In the genomic region with DNA sequence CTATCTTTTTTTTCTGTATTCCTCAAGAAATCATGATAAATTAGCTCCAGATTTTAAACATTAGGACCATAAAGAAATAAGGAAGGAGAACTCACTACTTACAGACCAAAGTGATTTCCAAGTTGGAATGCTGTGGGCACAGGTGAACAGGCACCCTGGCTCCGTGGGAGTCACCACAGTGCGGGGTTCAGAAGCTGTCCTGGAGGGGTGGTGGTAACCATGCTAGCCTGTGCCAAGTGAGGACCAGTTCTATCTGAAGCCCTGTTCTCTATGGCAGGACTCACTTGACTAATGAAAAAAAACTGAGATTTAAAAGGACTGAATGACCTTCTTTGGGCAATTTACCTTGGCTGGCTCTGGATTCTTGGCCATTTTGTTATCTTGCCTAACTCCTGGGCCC, we compare ENCODE assay signal across 21 mouse cellular contexts. TPM values are rescaled to one million over a fixed set of nuclear protein-coding genes. Genes with fewer than 3 reads are reported as not detected.
DNase-seq lines count a peak whose midpoint lies in the region; ATAC-seq lines count a peak whose summit lies in the region.
"Had no signal": no experiment of that assay in that cellular context is flagged by ENCODE, and none has a peak within 500 bp of the region (broad histone marks: within the 10 kb centered on the region; RNA-seq: fewer than 3 reads in every experiment).

No protein-coding gene starts in this region.

- no peak overlapping the region for H3K9ac ChIP-seq in hindbrain, embryonic 11.5 days (ENCODE audit: low read depth, low read length)
- H3K9ac ChIP-seq: embryonic facial prominence, embryonic 13.5 days; hindbrain, embryonic 12.5 days; kidney, embryonic 15.5 days; limb, embryonic 15.5 days; midbrain, embryonic 12.5 days; neural tube, embryonic 15.5 days; stomach, embryonic 15.5 days had no signal

- H3K9me3 ChIP-seq in hindbrain, embryonic 10.5 days, result no peaks in the 10 kb centered on the region
- H3K9me3 ChIP-seq in hindbrain, embryonic 11.5 days (ENCODE audit: control insufficient read depth, low read length), result no peaks in the 10 kb centered on the region
- H3K9me3 ChIP-seq: embryonic facial prominence, embryonic 13.5 days; hindbrain, embryonic 12.5 days; kidney, embryonic 15.5 days; limb, embryonic 15.5 days; midbrain, embryonic 12.5 days; neural tube, embryonic 15.5 days; stomach, embryonic 15.5 days had no signal

- ATAC-seq in hindbrain, embryonic 11.5 days (ENCODE audit: low FRiP score), result no peak
- ATAC-seq in monocyte, adult 5-6 weeks (replicated peaks; ENCODE audit: insufficient number of reproducible peaks, low FRiP score, low TSS enrichment, poor library complexity, severe bottlenecking), result no peak
- ATAC-seq: inflammation-experienced regulatory T-cells, adult 6 months had no signal

- WGBS in hindbrain, embryonic 10.5 days, result 88% methylated on average over 2 of the region's 2 CpGs
- 90% methylated on average over 2 of the region's 2 CpGs for WGBS in hindbrain, embryonic 11.5 days

- no peak overlapping the region for H3K4me2 ChIP-seq in hindbrain, embryonic 11.5 days (replicated peaks; ENCODE audit: low read depth, low read length)
- H3K4me2 ChIP-seq: embryonic facial prominence, embryonic 13.5 days; hindbrain, embryonic 12.5 days; kidney, embryonic 15.5 days; limb, embryonic 15.5 days; midbrain, embryonic 12.5 days; neural tube, embryonic 15.5 days; stomach, embryonic 15.5 days had no signal

- DNase-seq in hindbrain, embryonic 10.5 days (ENCODE audit: low spot score), result peak; percentile 1
- no peak for DNase-seq in hindbrain, embryonic 11.5 days (ENCODE audit: low spot score)
- DNase-seq in right cerebral cortex, adult 2 months (ENCODE audit: low spot score in 2 of 2), result peak; percentile 1 to 2
- DNase-seq in right cerebral cortex, postnatal 14 days, result no peak
- peak; percentile 7 to 36 for DNase-seq in cerebellum, adult 18-20 months
- DNase-seq in cerebellum, postnatal 25 days, result peak; percentile 22 to 49
- DNase-seq: adrenal gland, postnatal 14 days; B cell, adult 2 months; gastrocnemius, postnatal 10 days; lung, adult 18-20 months had no signal

- H3K4me3 ChIP-seq in hindbrain, embryonic 10.5 days, result no peak overlapping the region
- no peak overlapping the region for H3K4me3 ChIP-seq in hindbrain, embryonic 11.5 days (ENCODE audit: low read depth, low read length)
- H3K4me3 ChIP-seq: embryonic facial prominence, embryonic 13.5 days; heart, adult 2 months; hindbrain, embryonic 12.5 days; kidney, embryonic 15.5 days; limb, embryonic 15.5 days; midbrain, embryonic 12.5 days; myocyte; neural tube, embryonic 15.5 days; stomach, embryonic 15.5 days had no signal

- no peak overlapping the region for H3K27ac ChIP-seq in hindbrain, embryonic 10.5 days
- no peak overlapping the region for H3K27ac ChIP-seq in hindbrain, embryonic 11.5 days (ENCODE audit: low read depth, low read length)
- H3K27ac ChIP-seq: heart, adult 2 months; hindbrain, embryonic 12.5 days; kidney, embryonic 15.5 days; limb, embryonic 15.5 days; midbrain, embryonic 12.5 days; neural tube, embryonic 15.5 days; stomach, embryonic 15.5 days had no signal

- H3K27me3 ChIP-seq in hindbrain, embryonic 10.5 days (ENCODE audit: insufficient read depth, poor library complexity, severe bottlenecking), result no peaks in the 10 kb centered on the region
- H3K27me3 ChIP-seq in hindbrain, embryonic 11.5 days (ENCODE audit: control insufficient read depth, insufficient read depth, low read length), result no peaks in the 10 kb centered on the region
- H3K27me3 ChIP-seq: embryonic facial prominence, embryonic 13.5 days; hindbrain, embryonic 12.5 days; kidney, embryonic 15.5 days; limb, embryonic 15.5 days; midbrain, embryonic 12.5 days; neural tube, embryonic 15.5 days; stomach, embryonic 15.5 days had no signal

- peaks cover 4% of the 10 kb centered on the region; the same call in 1 of the 2 replicates for H3K4me1 ChIP-seq in hindbrain, embryonic 10.5 days (replicated peaks)
- H3K4me1 ChIP-seq in hindbrain, embryonic 11.5 days (replicated peaks; ENCODE audit: control insufficient read depth, insufficient read depth, low read length), result no peaks in the 10 kb centered on the region
- H3K4me1 ChIP-seq: hindbrain, embryonic 12.5 days; kidney, embryonic 15.5 days; limb, embryonic 15.5 days; midbrain, embryonic 12.5 days; neural tube, embryonic 15.5 days; stomach, embryonic 15.5 days had no signal

- no peaks in the 10 kb centered on the region for H3K36me3 ChIP-seq in hindbrain, embryonic 10.5 days
- H3K36me3 ChIP-seq in hindbrain, embryonic 11.5 days (ENCODE audit: control insufficient read depth, insufficient read depth, low read length), result no peaks in the 10 kb centered on the region
- H3K36me3 ChIP-seq: embryonic facial prominence, embryonic 13.5 days; hindbrain, embryonic 12.5 days; kidney, embryonic 15.5 days; limb, embryonic 15.5 days; midbrain, embryonic 12.5 days; neural tube, embryonic 15.5 days; stomach, embryonic 15.5 days had no signal

RNA-seq across cellular contexts. Expression of a gene that starts 10.9 kb away (rescaled TPM):
- polyA plus RNA-seq in hindbrain, embryonic 10.5 days (2016; fragmentation: Nextera tagmentation; extraction: Ambion mirVana), result 7.1 and 11.1 TPM in 2 replicates
- 11.9 and 14.5 TPM in 2 replicates for polyA plus RNA-seq in hindbrain, embryonic 11.5 days (2014; fragmentation: Nextera tagmentation; extraction: Ambion mirVana)
- total RNA-seq in monocyte, adult 5-6 weeks (2017), result 62.1 to 93.8 TPM (median 74.6 TPM) in 3 replicates
- polyA plus RNA-seq: myocyte had no signal

RNA-seq across cellular contexts. Expression of a gene that starts 51.4 kb away (rescaled TPM):
- 12.6 and 17.3 TPM in 2 replicates for polyA plus RNA-seq in hindbrain, embryonic 10.5 days (2016; fragmentation: Nextera tagmentation; extraction: Ambion mirVana)
- polyA plus RNA-seq in hindbrain, embryonic 11.5 days (2014; fragmentation: Nextera tagmentation; extraction: Ambion mirVana), result 15.7 and 16.2 TPM in 2 replicates
- total RNA-seq in monocyte, adult 5-6 weeks (2017), result 12.2 to 24.3 TPM (median 13.7 TPM) in 3 replicates

Comparison
In these comparisons a context has a peak if more than half of its experiments do, and no peak if none do; other contexts are left out.
1. DNase-seq: peak in hindbrain, embryonic 10.5 days (single experiment), right cerebral cortex, adult 2 months (2 of 2), cerebellum, adult 18-20 months (2 of 2) and cerebellum, postnatal 25 days (2 of 2); none in hindbrain, embryonic 11.5 days (single experiment) and right cerebral cortex, postnatal 14 days (single experiment).